Mouse (Mus musculus): ENCODE data around the gene Dpf3. TPM values are rescaled to one million over a fixed set of nuclear protein-coding genes. Genes with fewer than 3 reads are reported as not detected.

Dpf3 gene
- total and polyA plus RNA-seq, 2 experiments from 2014 or later, result 5.2 to 15.3 TPM

- ATAC-seq (ENCODE audit: insufficient read depth, low read depth) (no peak), DNase-seq (ENCODE audit: low spot score) (no peak)
- 85% methylated on average over 6 of the region's 6 CpGs for WGBS
- Histone ChIP-seq H3K9ac (replicated peaks; ENCODE audit: low read depth, low read length) (no peak overlapping the region), H3K36me3 (replicated peaks; ENCODE audit: control insufficient read depth, insufficient read depth, low read length) (no peaks in the 10 kb centered on the region), H3K27ac (ENCODE audit: low read depth) (no peak overlapping the region), H3K9me3 (replicated peaks; ENCODE audit: control insufficient read depth, low read length) (no peaks in the 10 kb centered on the region), H3K27me3 (ENCODE audit: control insufficient read depth, insufficient read depth, low read length) (no peaks in the 10 kb centered on the region), H3K4me3 (ENCODE audit: low read depth, low read length) (no peak overlapping the region), H3K4me2 (ENCODE audit: low read depth, low read length) (no peak overlapping the region), H3K4me1 (ENCODE audit: control insufficient read depth, insufficient read depth) (peaks cover 14% of the 10 kb centered on the region)
- TF ChIP-seq EP300 (IDR thresholded peaks at IDR 0.05; ENCODE audit: low read depth), result no peak
- no peak for TF ChIP-seq CTCF (IDR thresholded peaks at IDR 0.05; ENCODE audit: low read depth)
Measured at GRCm38 (mm10) chr12:83523056-83523455, 35.5 kb upstream of the Dpf3 start.

GRCm38 (mm10) chr12:83521083-83521482 lies 33.6 kb upstream of the Dpf3 start:
- no peak for ATAC-seq (ENCODE audit: insufficient read depth, low read depth)
- peak overlapping the region; percentile 43; the same call in 1 of the 2 replicates for H3K9ac ChIP-seq (replicated peaks; ENCODE audit: low read depth, low read length)
- no peaks in the 10 kb centered on the region for H3K9me3 ChIP-seq (replicated peaks; ENCODE audit: control insufficient read depth, low read length)
- DNase-seq (ENCODE audit: low spot score), result no peak
- WGBS, result 37% methylated on average over 8 of the region's 8 CpGs
- peak overlapping the region; percentile 69 for H3K4me2 ChIP-seq (ENCODE audit: low read depth, low read length)
- peak overlapping the region; percentile 70 for H3K4me3 ChIP-seq (ENCODE audit: low read depth, low read length)
- H3K4me1 ChIP-seq (ENCODE audit: control insufficient read depth, insufficient read depth), result peaks cover 10% of the 10 kb centered on the region
- no peaks in the 10 kb centered on the region for H3K27me3 ChIP-seq (ENCODE audit: control insufficient read depth, insufficient read depth, low read length)
- TF ChIP-seq EP300 (IDR thresholded peaks at IDR 0.05; ENCODE audit: low read depth) (no peak), CTCF (IDR thresholded peaks at IDR 0.05; ENCODE audit: low read depth) (no peak)
- 0 out of 2 replicates have a peak overlapping the region, but pooled peaks have one; percentile 68 for H3K27ac ChIP-seq (ENCODE audit: low read depth)
- no peaks in the 10 kb centered on the region for H3K36me3 ChIP-seq (replicated peaks; ENCODE audit: control insufficient read depth, insufficient read depth, low read length)

- Histone ChIP-seq H3K9ac (replicated peaks; ENCODE audit: low read depth, low read length) (peak within 1 kb of the TSS; percentile 43), H3K36me3 (replicated peaks; ENCODE audit: control insufficient read depth, insufficient read depth, low read length) (no peaks in the 10 kb centered on the region), H3K27me3 (ENCODE audit: control insufficient read depth, insufficient read depth, low read length) (no peaks in the 10 kb centered on the region), H3K4me3 (ENCODE audit: low read depth, low read length) (peak within 1 kb of the TSS; percentile 70), H3K27ac (ENCODE audit: low read depth) (peak within 1 kb of the TSS; percentile 68), H3K4me2 (ENCODE audit: low read depth, low read length) (peak within 1 kb of the TSS; percentile 69), H3K4me1 (ENCODE audit: control insufficient read depth, insufficient read depth) (peaks cover 6% of the 10 kb centered on the region; the same call in 1 of the 2 replicates), H3K9me3 (replicated peaks; ENCODE audit: control insufficient read depth, low read length) (no peaks in the 10 kb centered on the region)
- peak; percentile 94 for DNase-seq (ENCODE audit: low spot score)
- 0% methylated on average over 32 of the region's 32 CpGs for WGBS
- TF ChIP-seq CTCF (IDR thresholded peaks at IDR 0.05; ENCODE audit: low read depth), result peak; percentile 12; the same call in 1 of the 2 replicates
- TF ChIP-seq EP300 (IDR thresholded peaks at IDR 0.05; ENCODE audit: low read depth), result no peak
- ATAC-seq (ENCODE audit: insufficient read depth, low read depth), result peak; percentile 97
Measured at GRCm38 (mm10) chr12:83520311-83520890, 32.9 kb upstream of the Dpf3 start, which contains the start of gene Dcaf4. Dcaf4 (plus strand) TSS chr12:83520466.

GRCm38 (mm10) chr12:83517580-83517979 lies 30.1 kb upstream of the Dpf3 start:
- TF ChIP-seq EP300 (IDR thresholded peaks at IDR 0.05; ENCODE audit: low read depth) (no peak), CTCF (IDR thresholded peaks at IDR 0.05; ENCODE audit: low read depth) (no peak)
- Histone ChIP-seq H3K4me1 (ENCODE audit: control insufficient read depth, insufficient read depth) (peaks cover 6% of the 10 kb centered on the region; the same call in 1 of the 2 replicates), H3K36me3 (replicated peaks; ENCODE audit: control insufficient read depth, insufficient read depth, low read length) (no peaks in the 10 kb centered on the region), H3K4me3 (ENCODE audit: low read depth, low read length) (no peak overlapping the region), H3K4me2 (ENCODE audit: low read depth, low read length) (no peak overlapping the region), H3K27me3 (ENCODE audit: control insufficient read depth, insufficient read depth, low read length) (no peaks in the 10 kb centered on the region), H3K9me3 (replicated peaks; ENCODE audit: control insufficient read depth, low read length) (no peaks in the 10 kb centered on the region), H3K27ac (ENCODE audit: low read depth) (no peak overlapping the region), H3K9ac (replicated peaks; ENCODE audit: low read depth, low read length) (no peak overlapping the region)
- DNase-seq (ENCODE audit: low spot score) (no peak), ATAC-seq (ENCODE audit: insufficient read depth, low read depth) (no peak)
- WGBS, result 53% methylated on average over 3 of the region's 3 CpGs

GRCm38 (mm10) chr12:83514216-83514615 lies 26.7 kb upstream of the Dpf3 start:
- 71% methylated on average over 4 of the region's 4 CpGs for WGBS
- ATAC-seq (ENCODE audit: insufficient read depth, low read depth), result no peak
- H3K4me1 ChIP-seq (ENCODE audit: control insufficient read depth, insufficient read depth), result no peaks in the 10 kb centered on the region

GRCm38 (mm10) chr12:83513185-83513584 lies 25.7 kb upstream of the Dpf3 start:
- WGBS, result 13% methylated on average over 5 of the region's 5 CpGs
- Histone ChIP-seq H3K4me1 (ENCODE audit: control insufficient read depth, insufficient read depth) (no peaks in the 10 kb centered on the region), H3K9me3 (replicated peaks; ENCODE audit: control insufficient read depth, low read length) (no peaks in the 10 kb centered on the region), H3K9ac (replicated peaks; ENCODE audit: low read depth, low read length) (no peak overlapping the region), H3K27me3 (ENCODE audit: control insufficient read depth, insufficient read depth, low read length) (no peaks in the 10 kb centered on the region), H3K36me3 (replicated peaks; ENCODE audit: control insufficient read depth, insufficient read depth, low read length) (no peaks in the 10 kb centered on the region), H3K4me2 (ENCODE audit: low read depth, low read length) (no peak overlapping the region), H3K4me3 (ENCODE audit: low read depth, low read length) (no peak overlapping the region), H3K27ac (ENCODE audit: low read depth) (no peak overlapping the region)
- ATAC-seq (ENCODE audit: insufficient read depth, low read depth) (no peak), DNase-seq (ENCODE audit: low spot score) (no peak)
- TF ChIP-seq CTCF (IDR thresholded peaks at IDR 0.05; ENCODE audit: low read depth), result no peak
- no peak for TF ChIP-seq EP300 (IDR thresholded peaks at IDR 0.05; ENCODE audit: low read depth)

More at GRCm38 (mm10) chr12:83514216-83514615, 26.7 kb upstream of the Dpf3 start:
- Histone ChIP-seq H3K4me2 (ENCODE audit: low read depth, low read length) (no peak overlapping the region), H3K9ac (replicated peaks; ENCODE audit: low read depth, low read length) (no peak overlapping the region), H3K27me3 (ENCODE audit: control insufficient read depth, insufficient read depth, low read length) (no peaks in the 10 kb centered on the region), H3K27ac (ENCODE audit: low read depth) (no peak overlapping the region), H3K36me3 (replicated peaks; ENCODE audit: control insufficient read depth, insufficient read depth, low read length) (no peaks in the 10 kb centered on the region), H3K4me3 (ENCODE audit: low read depth, low read length) (no peak overlapping the region), H3K9me3 (replicated peaks; ENCODE audit: control insufficient read depth, low read length) (no peaks in the 10 kb centered on the region)
- TF ChIP-seq EP300 (IDR thresholded peaks at IDR 0.05; ENCODE audit: low read depth), result no peak
- TF ChIP-seq CTCF (IDR thresholded peaks at IDR 0.05; ENCODE audit: low read depth), result no peak
- no peak for DNase-seq (ENCODE audit: low spot score)
